ENCODE assay signal across 26 mouse cellular contexts in the genomic region with DNA sequence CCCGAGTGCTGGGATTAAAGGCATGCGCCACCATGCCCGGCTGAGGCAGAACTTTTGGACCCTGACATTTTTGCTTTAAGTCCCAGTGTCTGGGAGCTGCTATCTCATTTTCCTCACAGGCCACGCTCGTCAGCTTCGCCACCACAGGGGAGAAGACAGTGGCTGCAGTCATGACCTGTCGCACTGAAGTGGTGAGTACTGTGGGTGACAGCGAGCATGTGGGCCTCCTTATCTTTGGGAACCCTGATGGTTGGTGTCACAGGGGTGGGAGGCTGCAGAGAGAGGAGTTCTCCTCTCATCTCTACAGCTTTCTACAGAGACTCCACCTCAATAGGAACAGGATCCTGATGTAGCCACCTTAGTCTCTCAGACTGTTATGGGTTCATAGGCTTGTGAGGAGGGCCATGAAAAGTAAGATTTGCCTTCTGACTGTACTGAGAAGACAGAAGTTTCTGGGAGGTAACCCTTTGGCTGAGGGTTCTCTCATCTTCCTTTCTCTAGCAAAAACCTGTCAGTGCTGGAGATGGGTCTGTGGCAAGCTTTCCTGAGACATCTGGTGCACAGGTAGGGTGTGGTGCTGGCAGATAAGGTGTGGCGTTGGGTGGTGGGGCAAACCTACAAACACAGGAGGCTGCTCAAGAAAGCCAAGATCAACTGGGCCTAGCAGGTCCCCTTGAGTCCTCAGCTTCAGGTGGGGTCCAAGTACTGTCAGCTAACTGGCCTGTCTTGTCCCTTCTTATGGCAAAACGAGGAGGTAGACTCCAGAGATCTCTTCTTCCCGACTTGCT. TPM values are rescaled to one million over a fixed set of nuclear protein-coding genes. Genes with fewer than 3 reads are reported as not detected.
A peak's percentile ranks its signal among the peaks of the same experiment; 100 is the strongest.
DNase-seq lines count a peak whose midpoint lies in the region; ATAC-seq and TF ChIP-seq lines count a peak whose summit lies in the region.
"Had no signal": no experiment of that assay in that cellular context is flagged by ENCODE, and none has a peak within 500 bp of the region (broad histone marks: within the 10 kb centered on the region; RNA-seq: fewer than 3 reads in every experiment).

No protein-coding gene starts in this region.

- DNase-seq in G1E (ENCODE audit: low spot score) = no peak
- peak; percentile 67 for DNase-seq in c-Kit-positive CD71-positive TER-119-positive erythroid progenitor cells, embryonic 14.5 days (ENCODE audit: low spot score)
- no peak for DNase-seq in liver, embryonic 11.5 days (ENCODE audit: low spot score)
- DNase-seq in adrenal gland, adult 2 months = no peak
- DNase-seq in testis, postnatal 14 days (ENCODE audit: low spot score) = no peak
- no peak for DNase-seq in layer of hippocampus, postnatal 10 days (ENCODE audit: low spot score in 2 of 2)
- DNase-seq in spleen, adult 12 weeks (ENCODE audit: low spot score) = no peak
- DNase-seq: adrenal gland, postnatal 36 days; cerebellum, adult 9-10 months; cerebellum, postnatal 36 days; gastrocnemius, adult 2 months; kidney, adult 9 months; kidney, postnatal 10 days; left cerebral cortex, postnatal 4 days; lung, embryonic 14.5 days; lung, postnatal 14 days; thymus, postnatal 4 days had no signal

- ATAC-seq in G1E (ENCODE audit: extremely low read depth, insufficient number of reproducible peaks, low FRiP score, poor library complexity, severe bottlenecking) = peak; percentile 34; the same call in 1 of the 2 replicates
- ATAC-seq in liver, embryonic 11.5 days (replicated peaks; ENCODE audit: low FRiP score) = peak; percentile 98
- ATAC-seq in liver, embryonic 16.5 days (ENCODE audit: low read depth) = peak; percentile 90
- ATAC-seq: CD4-positive, CD25-positive, alpha-beta regulatory T cell, adult 4 months; forebrain, embryonic 16.5 days; hindbrain, embryonic 16.5 days; midbrain, embryonic 16.5 days had no signal

- no peak overlapping the region for H3K4me3 ChIP-seq in G1E (ENCODE audit: low read depth, low read length)
- peak overlapping the region; percentile 23 for H3K4me3 ChIP-seq in liver, embryonic 11.5 days (ENCODE audit: low read depth, low read length)
- peak overlapping the region; percentile 24 for H3K4me3 ChIP-seq in liver, embryonic 16.5 days (ENCODE audit: low read depth, low read length)
- H3K4me3 ChIP-seq: gastrocnemius, adult 2 months; heart, embryonic 15.5 days; myocyte; neural tube, embryonic 12.5 days had no signal

- peak overlapping the region; percentile 45; the same call in 1 of the 2 replicates for H3K9ac ChIP-seq in liver, embryonic 11.5 days (ENCODE audit: low read depth, low read length)
- H3K9ac ChIP-seq in liver, embryonic 16.5 days (ENCODE audit: low read depth, low read length) = peak overlapping the region; percentile 47
- H3K9ac ChIP-seq: heart, embryonic 15.5 days; lung, embryonic 14.5 days; neural tube, embryonic 12.5 days had no signal

- peak overlapping the region; percentile 86 for H3K27ac ChIP-seq in liver, embryonic 11.5 days (ENCODE audit: low read depth, low read length)
- peak overlapping the region; percentile 90 for H3K27ac ChIP-seq in liver, embryonic 16.5 days (ENCODE audit: low read length)
- H3K27ac ChIP-seq: gastrocnemius, adult 2 months; heart, embryonic 15.5 days; neural tube, embryonic 12.5 days had no signal

- H3K4me1 ChIP-seq in G1E (ENCODE audit: insufficient read depth, low read depth, low read length) = peaks cover 28% of the 10 kb centered on the region
- peaks cover 20% of the 10 kb centered on the region for H3K4me1 ChIP-seq in liver, embryonic 11.5 days (replicated peaks; ENCODE audit: control insufficient read depth, insufficient read depth, low read length)
- H3K4me1 ChIP-seq in liver, embryonic 16.5 days (ENCODE audit: control insufficient read depth, low read depth, low read length) = peaks cover 27% of the 10 kb centered on the region
- H3K4me1 ChIP-seq: heart, embryonic 15.5 days; neural tube, embryonic 12.5 days had no signal

- no peak for TF ChIP-seq CTCF in G1E (IDR thresholded peaks at IDR 0.05; ENCODE audit: low read depth, low read length)

- peaks cover 99% of the 10 kb centered on the region for H3K36me3 ChIP-seq in G1E (replicated peaks)
- peaks cover 65% of the 10 kb centered on the region for H3K36me3 ChIP-seq in liver, embryonic 11.5 days (ENCODE audit: control insufficient read depth, insufficient read depth, low read length)
- peaks cover 55% of the 10 kb centered on the region for H3K36me3 ChIP-seq in liver, embryonic 16.5 days (ENCODE audit: control insufficient read depth, insufficient read depth)

- 57% methylated on average over 11 of the region's 11 CpGs for WGBS in liver, embryonic 11.5 days
- WGBS in liver, embryonic 16.5 days (ENCODE audit: insufficient replicate concordance) = 36% methylated on average over 11 of the region's 11 CpGs

- H3K9me3 ChIP-seq in G1E (replicated peaks) = no peaks in the 10 kb centered on the region
- H3K9me3 ChIP-seq in liver, embryonic 11.5 days (ENCODE audit: control insufficient read depth, low read length) = no peaks in the 10 kb centered on the region
- no peaks in the 10 kb centered on the region for H3K9me3 ChIP-seq in liver, embryonic 16.5 days (replicated peaks; ENCODE audit: control insufficient read depth, low read length)
- H3K9me3 ChIP-seq: heart, embryonic 15.5 days; neural tube, embryonic 12.5 days had no signal

- H3K27me3 ChIP-seq in G1E (ENCODE audit: insufficient read depth, low read length) = no peaks in the 10 kb centered on the region
- no peaks in the 10 kb centered on the region for H3K27me3 ChIP-seq in liver, embryonic 11.5 days (replicated peaks; ENCODE audit: control insufficient read depth, insufficient read depth, low read length)
- no peaks in the 10 kb centered on the region for H3K27me3 ChIP-seq in liver, embryonic 16.5 days (ENCODE audit: control insufficient read depth, insufficient read depth, low read depth, low read length)
- H3K27me3 ChIP-seq: heart, embryonic 15.5 days; neural tube, embryonic 12.5 days had no signal

- H3K4me2 ChIP-seq in liver, embryonic 11.5 days = peak overlapping the region; percentile 53
- peak overlapping the region; percentile 56 for H3K4me2 ChIP-seq in liver, embryonic 16.5 days (ENCODE audit: low read depth, low read length)
- H3K4me2 ChIP-seq: heart, embryonic 15.5 days; lung, embryonic 14.5 days; midbrain, embryonic 11.5 days; neural tube, embryonic 12.5 days had no signal

RNA-seq across cellular contexts. Expression of gene Ubr4, which starts 8.5 kb away (rescaled TPM):
- total RNA-seq in G1E (2014; fragmentation: Nextera tagmentation) = 386 and 393 TPM in 2 replicates
- 62.2 and 68.1 TPM in 2 replicates for total RNA-seq in G1E (2017)
- 67.8 and 132 TPM in 2 replicates for polyA plus RNA-seq in G1E (2012)
- polyA plus RNA-seq in liver, embryonic 11.5 days (2014; fragmentation: Nextera tagmentation; extraction: Ambion mirVana) = 79.0 and 86.9 TPM in 2 replicates
- 35.0 and 42.9 TPM in 2 replicates for polyA plus RNA-seq in liver, embryonic 16.5 days (2015; fragmentation: Nextera tagmentation; extraction: Ambion mirVana)
- 100 to 1,000 TPM; 123 to 184 TPM for total RNA-seq in adrenal gland, adult 2 months (2021)
- polyA plus RNA-seq in adrenal gland, adult 2 months (2012; rRNA removed) = 174 and 180 TPM in 2 replicates
- total RNA-seq in layer of hippocampus, postnatal 10 days (2021) = 100 to 1,000 TPM; 146 to 147 TPM

RNA-seq across cellular contexts. Expression of gene Emc1, which starts 8.6 kb away (rescaled TPM):
- 21.4 and 26.9 TPM in 2 replicates for total RNA-seq in G1E (2014; fragmentation: Nextera tagmentation)
- total RNA-seq in G1E (2017) = 20.3 and 20.8 TPM in 2 replicates
- polyA plus RNA-seq in G1E (2012) = 5.3 and 9.4 TPM in 2 replicates
- 32.9 and 34.0 TPM in 2 replicates for polyA plus RNA-seq in liver, embryonic 11.5 days (2014; fragmentation: Nextera tagmentation; extraction: Ambion mirVana)
- 12.8 and 13.2 TPM in 2 replicates for polyA plus RNA-seq in liver, embryonic 16.5 days (2015; fragmentation: Nextera tagmentation; extraction: Ambion mirVana)
- 10 to 100 TPM; 50.3 to 61.3 TPM for total RNA-seq in adrenal gland, adult 2 months (2021)
- 42.1 and 53.3 TPM in 2 replicates for polyA plus RNA-seq in adrenal gland, adult 2 months (2012; rRNA removed)
- 10 to 100 TPM; 74.3 to 85.0 TPM for total RNA-seq in layer of hippocampus, postnatal 10 days (2021)

RNA-seq across cellular contexts. Expression of gene Mrto4, which starts 8.6 kb away (rescaled TPM):
- total RNA-seq in G1E (2014; fragmentation: Nextera tagmentation) (60.7 and 78.4 TPM in 2 replicates), G1E (2017) (65.6 and 75.9 TPM in 2 replicates)
- polyA plus RNA-seq in G1E (2012) = 68.6 and 97.0 TPM in 2 replicates
- 241 and 259 TPM in 2 replicates for polyA plus RNA-seq in liver, embryonic 11.5 days (2014; fragmentation: Nextera tagmentation; extraction: Ambion mirVana)
- 62.5 and 65.7 TPM in 2 replicates for polyA plus RNA-seq in liver, embryonic 16.5 days (2015; fragmentation: Nextera tagmentation; extraction: Ambion mirVana)
- 10 to 100 TPM; 54.1 to 70.6 TPM for total RNA-seq in adrenal gland, adult 2 months (2021)
- polyA plus RNA-seq in adrenal gland, adult 2 months (2012; rRNA removed) = 13.8 and 18.3 TPM in 2 replicates
- 10 to 100 TPM; 49.9 to 59.2 TPM for total RNA-seq in layer of hippocampus, postnatal 10 days (2021)

RNA-seq across cellular contexts. Expression of gene Akr7a5, which starts 50.4 kb away (rescaled TPM):
- total RNA-seq in G1E (2014; fragmentation: Nextera tagmentation) (7.8 and 13.2 TPM in 2 replicates), G1E (2017) (13.8 and 19.1 TPM in 2 replicates)
- polyA plus RNA-seq in G1E (2012) = 57.3 and 64.0 TPM in 2 replicates
- 68.4 and 72.7 TPM in 2 replicates for polyA plus RNA-seq in liver, embryonic 11.5 days (2014; fragmentation: Nextera tagmentation; extraction: Ambion mirVana)
- 58.1 and 74.1 TPM in 2 replicates for polyA plus RNA-seq in liver, embryonic 16.5 days (2015; fragmentation: Nextera tagmentation; extraction: Ambion mirVana)
- total RNA-seq in adrenal gland, adult 2 months (2021) = 10 to 100 TPM; 59.7 to 61.3 TPM
- polyA plus RNA-seq in adrenal gland, adult 2 months (2012; rRNA removed) = 131 and 157 TPM in 2 replicates
- total RNA-seq in layer of hippocampus, postnatal 10 days (2021) = 10 to 100 TPM; 30.0 to 31.7 TPM

RNA-seq across cellular contexts. Expression of gene Pqlc2, which starts 50.4 kb away (rescaled TPM):
- total RNA-seq in G1E (2014; fragmentation: Nextera tagmentation) (4.3 and 6.8 TPM in 2 replicates), G1E (2017) (11.8 and 14.0 TPM in 2 replicates)
- 3.8 and 4.4 TPM in 2 replicates for polyA plus RNA-seq in G1E (2012)
- polyA plus RNA-seq in liver, embryonic 11.5 days (2014; fragmentation: Nextera tagmentation; extraction: Ambion mirVana) = 13.8 and 15.5 TPM in 2 replicates
- polyA plus RNA-seq in liver, embryonic 16.5 days (2015; fragmentation: Nextera tagmentation; extraction: Ambion mirVana) = 14.1 and 14.4 TPM in 2 replicates
- 1 to 10 TPM; 9.2 to 9.5 TPM for total RNA-seq in adrenal gland, adult 2 months (2021)
- polyA plus RNA-seq in adrenal gland, adult 2 months (2012; rRNA removed) = 28.2 and 30.1 TPM in 2 replicates
- 10 to 100 TPM; 11.0 to 11.9 TPM for total RNA-seq in layer of hippocampus, postnatal 10 days (2021)

Comparison
In these comparisons a context has a peak if more than half of its experiments do, and no peak if none do; other contexts are left out.
1. ATAC-seq: peak in every context shown above with its lines; median percentile 98 in liver, embryonic 11.5 days; 90 in liver, embryonic 16.5 days; 34 in G1E.